Mouse (Mus musculus) megakaryocyte-erythroid progenitor cell, adult 5-6 weeks (primary cell): Measurements from ENCODE around the gene Gm21738. TPM values are rescaled to one million over a fixed set of nuclear protein-coding genes. Genes with fewer than 3 reads are reported as not detected.
"Not testable (repeated sequence)": the region's sequence is repeated elsewhere in the genome, so short reads cannot be mapped to it uniquely, and the experiment has no call there.

Experiments
- ATAC-seq: replicated peaks from 2 replicates; pipeline ENCODE4 v1.8.0; 2016; ENCODE audit warnings: mild to moderate bottlenecking, inconsistent platforms; ENCODE audit not compliant: severe bottlenecking, poor library complexity, low FRiP score, low TSS enrichment
- total RNA-seq, 2 experiments: library from RNA; stranded (forward) in 1 of 2; stranded (reverse) in 1 of 2; fragments of 200-1000, 215-1000 nt in 1 of 2; fragments of >200 nt in 1 of 2; fragmentation: Nextera tagmentation in 1 of 2; gene quantifications; 2 replicates each; pipeline ENCODE4 v1.2.3; 2014 to 2017

Gm21738 gene
- 5.1 and 14.0 TPM in 2 replicates for total RNA-seq (2014; fragmentation: Nextera tagmentation)
- total RNA-seq (2017) = 11.0 TPM in 1 of 2 replicates, not detected in the other

- not testable (repeated sequence) for ATAC-seq
Observed at GRCm38 (mm10) chr14:19418830-19419229, at the start of gene Gm21738. TSS of gene Gm21738 (minus strand) at chr14:19418930.

- ATAC-seq = not testable (repeated sequence)
Observed at GRCm38 (mm10) chr14:19383741-19384140, 35.0 kb downstream of the Gm21738 start.

Other genes starting within 250 kb of the Gm21738 start
- gene Gm2244, start 131.0 kb upstream of the Gm21738 start, total RNA-seq (2014; fragmentation: Nextera tagmentation) = not detected in 2 replicates
- not detected in 2 replicates for gene Gm2244, start 131.0 kb upstream of the Gm21738 start, total RNA-seq (2017)
- 1.9 and 5.1 TPM in 2 replicates for gene Gm2237, start 166.2 kb upstream of the Gm21738 start, total RNA-seq (2014; fragmentation: Nextera tagmentation)
- 0.08 TPM in 1 of 2 replicates, not detected in the other for gene Gm2237, start 166.2 kb upstream of the Gm21738 start, total RNA-seq (2017)
- gene Gm5458, start 183.7 kb upstream of the Gm21738 start, total RNA-seq (2014; fragmentation: Nextera tagmentation) = not detected in 2 replicates
- gene Gm5458, start 183.7 kb upstream of the Gm21738 start, total RNA-seq (2017) = not detected in 2 replicates